Comparison of ENCODE assay signal across 8 mouse cellular contexts in genomic region chr17:31295892-31296781, GRCm38 (mm10). TPM values are rescaled to one million over a fixed set of nuclear protein-coding genes. Genes with fewer than 3 reads are reported as not detected.
DNase-seq lines count a peak whose midpoint lies in the region; ATAC-seq and TF ChIP-seq lines count a peak whose summit lies in the region.

No protein-coding gene starts in this region.

- H3K4me1 ChIP-seq in ES-E14 (ENCODE audit: control insufficient read depth in 2 of 2, insufficient read depth in 2 of 2, low read length in 2 of 2, poor library complexity in 1 of 2) = peaks cover 7 to 21% of the 10 kb centered on the region in 2 experiments
- H3K4me1 ChIP-seq in cerebellum, adult 2 months (ENCODE audit: control insufficient read depth, insufficient read depth, low read length) = peaks cover 3% of the 10 kb centered on the region
- peaks cover 20% of the 10 kb centered on the region for H3K4me1 ChIP-seq in forebrain, postnatal 0 days (ENCODE audit: insufficient read depth)
- H3K4me1 ChIP-seq in lung, postnatal 0 days (ENCODE audit: insufficient read depth, low read depth, low read length) = peaks cover 8% of the 10 kb centered on the region; the same call in 1 of the 2 replicates

- no peaks in the 10 kb centered on the region for H3K27me3 ChIP-seq in cerebellum, adult 2 months (ENCODE audit: control insufficient read depth, insufficient read depth, low read length)
- H3K27me3 ChIP-seq in forebrain, postnatal 0 days (ENCODE audit: insufficient read depth, low read length) = no peaks in the 10 kb centered on the region
- no peaks in the 10 kb centered on the region for H3K27me3 ChIP-seq in lung, postnatal 0 days (replicated peaks; ENCODE audit: insufficient read depth, low read length)

- ATAC-seq in forebrain, postnatal 0 days = peak; percentile 80
- peak; percentile 70 to 71 for ATAC-seq in hematopoietic stem cell, adult 5-6 weeks (replicated peaks in 1 of 2; ENCODE audit: insufficient read depth in 1 of 2, low FRiP score in 2 of 2, low TSS enrichment in 1 of 2, low read depth in 1 of 2, poor library complexity in 2 of 2, severe bottlenecking in 2 of 2)
- peak; percentile 84 for ATAC-seq in lung, postnatal 0 days

- H3K36me3 ChIP-seq in ES-E14 (ENCODE audit: control insufficient read depth, insufficient read depth, low read length, poor library complexity, severe bottlenecking) = no peaks in the 10 kb centered on the region
- H3K36me3 ChIP-seq in forebrain, postnatal 0 days (ENCODE audit: insufficient read depth) = no peaks in the 10 kb centered on the region
- no peaks in the 10 kb centered on the region for H3K36me3 ChIP-seq in lung, postnatal 0 days (ENCODE audit: insufficient read depth, low read length)

- H3K9me3 ChIP-seq in ES-E14 (ENCODE audit: control insufficient read depth, insufficient read depth, low read depth, low read length) = no peaks in the 10 kb centered on the region
- H3K9me3 ChIP-seq in forebrain, postnatal 0 days (ENCODE audit: low read length) = no peaks in the 10 kb centered on the region
- H3K9me3 ChIP-seq in lung, postnatal 0 days (ENCODE audit: low read length) = no peaks in the 10 kb centered on the region

- no peak for TF ChIP-seq EP300 in lung, postnatal 0 days (IDR thresholded peaks at IDR 0.05)

- no peak for TF ChIP-seq POLR2A in cerebellum, adult 2 months (IDR thresholded peaks at IDR 0.05; ENCODE audit: borderline replicate concordance, insufficient read depth, low read length)

- in situ Hi-C loops in ES-E14 (cut with MboI; ENCODE audit: low sequenced_read_pairs in 2 of 2, unreplicated experiment in 2 of 2) = no loop called here

- under 1% methylated on average over 68 of the region's 68 CpGs for WGBS in cerebellum, adult 2 months
- WGBS in forebrain, postnatal 0 days = 5% methylated on average over 67 of the region's 68 CpGs
- WGBS in lung, postnatal 0 days = under 1% methylated on average over 58 of the region's 68 CpGs

- peak overlapping the region; percentile 34; the same call in 1 of the 2 replicates for H3K27ac ChIP-seq in ES-E14 (ENCODE audit: insufficient read depth, low read depth, low read length, poor library complexity, severe bottlenecking)
- no peak overlapping the region for H3K27ac ChIP-seq in cerebellum, adult 2 months (ENCODE audit: insufficient read depth, low read length)
- peak overlapping the region; percentile 81 for H3K27ac ChIP-seq in forebrain, postnatal 0 days (ENCODE audit: low read depth, low read length)
- H3K27ac ChIP-seq in lung, postnatal 0 days (ENCODE audit: low read length) = peak overlapping the region; percentile 94

- no peak for DNase-seq in ES-E14 (ENCODE audit: low read depth, low spot score)
- DNase-seq in cerebellum, adult 2 months = peak; percentile 60 to 68
- peak; percentile 77 for DNase-seq in forebrain, postnatal 0 days
- DNase-seq in layer of hippocampus, postnatal 10 days (ENCODE audit: low spot score in 2 of 2) = peak; percentile 77 to 79
- peak; percentile 96 for DNase-seq in lung, postnatal 0 days (ENCODE audit: low spot score)
- DNase-seq in ovary, adult 18-20 months (ENCODE audit: low spot score) = peak; percentile 83
- peak; percentile 77 for DNase-seq in thymus, postnatal 0 days (ENCODE audit: low spot score)

- H3K4me2 ChIP-seq in forebrain, postnatal 0 days (ENCODE audit: low read depth) = peak overlapping the region; percentile 88
- H3K4me2 ChIP-seq in lung, postnatal 0 days (replicated peaks; ENCODE audit: low read depth, low read length) = peak overlapping the region; percentile 98

- H3K9ac ChIP-seq in ES-E14 (ENCODE audit: insufficient read depth, low read depth, low read length, poor library complexity, severe bottlenecking) = peak overlapping the region; percentile 73
- H3K9ac ChIP-seq in forebrain, postnatal 0 days = peak overlapping the region; percentile 67
- peak overlapping the region; percentile 24 for H3K9ac ChIP-seq in lung, postnatal 0 days (replicated peaks; ENCODE audit: low read depth)

- no peak; the same call in 1 of the 2 replicates for TF ChIP-seq CTCF in cerebellum, adult 2 months (IDR thresholded peaks at IDR 0.05; ENCODE audit: borderline replicate concordance, insufficient read depth, low read depth, low read length)
- TF ChIP-seq CTCF in forebrain, postnatal 0 days (IDR thresholded peaks at IDR 0.05; ENCODE audit: low read depth) = peak; percentile 9; the same call in 1 of the 2 replicates
- TF ChIP-seq CTCF in lung, postnatal 0 days (IDR thresholded peaks at IDR 0.05) = peak; percentile 30; the same call in 1 of the 2 replicates

- H3K4me3 ChIP-seq in ES-E14 (ENCODE audit: insufficient read depth in 1 of 2, low read depth in 1 of 2, low read length in 2 of 2, poor library complexity in 1 of 2, severe bottlenecking in 1 of 2) = peak overlapping the region; percentile 76 to 83
- H3K4me3 ChIP-seq in cerebellum, adult 2 months (replicated peaks; ENCODE audit: insufficient read depth, low read depth, low read length) = peak overlapping the region; percentile 67
- H3K4me3 ChIP-seq in forebrain, postnatal 0 days (ENCODE audit: low read depth, low read length) = peak overlapping the region; percentile 65
- H3K4me3 ChIP-seq in lung, postnatal 0 days (ENCODE audit: low read depth, low read length) = peak overlapping the region; percentile 67

TF ChIP-seq in ES-E14, 5 proteins besides CTCF, POLR2A, EP300 and RAD21:
- peak; percentile 33; the same call in 1 of the 2 replicates for TF ChIP-seq HCFC1 (IDR thresholded peaks at IDR 0.05; ENCODE audit: borderline replicate concordance, insufficient read depth, low read length)
- TF ChIP-seq CHD2 (IDR thresholded peaks at IDR 0.05; ENCODE audit: low read depth, low read length) = no peak
TF ChIP-seq in ES-E14: peak in this region for 1.

RNA-seq across cellular contexts. Expression of gene Slc37a1, which starts 9.5 kb away (rescaled TPM):
- total RNA-seq in ES-E14 (2012; rRNA removed) = 37.5 and 64.8 TPM in 2 replicates
- polyA plus RNA-seq in cerebellum, adult 2 months (2012; rRNA removed) = 6.1 and 7.8 TPM in 2 replicates
- 10.0 and 15.3 TPM in 2 replicates for total RNA-seq in forebrain, postnatal 0 days (2014; rRNA removed)
- 4.7 and 6.7 TPM in 2 replicates for polyA plus RNA-seq in forebrain, postnatal 0 days (2015; fragmentation: Nextera tagmentation; extraction: Ambion mirVana)
- 12.0 and 44.0 TPM in 2 replicates for total RNA-seq in hematopoietic stem cell, adult 5-6 weeks (2017)
- 1 to 10 TPM; 6.4 to 6.6 TPM for total RNA-seq in layer of hippocampus, postnatal 10 days (2021)
- polyA plus RNA-seq in lung, postnatal 0 days (2015; fragmentation: Nextera tagmentation; extraction: Ambion mirVana) = 25.2 and 33.9 TPM in 2 replicates
- 12.8 and 14.1 TPM in 2 replicates for polyA plus RNA-seq in thymus, postnatal 0 days (2015; fragmentation: Nextera tagmentation; extraction: Ambion mirVana)

RNA-seq across cellular contexts. Expression of gene Rsph1, which starts 19.0 kb away (rescaled TPM):
- total RNA-seq in ES-E14 (2012; rRNA removed) = 1.4 and 1.9 TPM in 2 replicates
- polyA plus RNA-seq in cerebellum, adult 2 months (2012; rRNA removed) = 2.7 and 3.7 TPM in 2 replicates
- 2.8 and 6.0 TPM in 2 replicates for total RNA-seq in forebrain, postnatal 0 days (2014; rRNA removed)
- 6.9 and 11.3 TPM in 2 replicates for polyA plus RNA-seq in forebrain, postnatal 0 days (2015; fragmentation: Nextera tagmentation; extraction: Ambion mirVana)
- 0.69 and 2.9 TPM in 2 replicates for total RNA-seq in hematopoietic stem cell, adult 5-6 weeks (2017)
- 10 to 100 TPM; 14.5 to 15.7 TPM for total RNA-seq in layer of hippocampus, postnatal 10 days (2021)
- 21.4 and 25.2 TPM in 2 replicates for polyA plus RNA-seq in lung, postnatal 0 days (2015; fragmentation: Nextera tagmentation; extraction: Ambion mirVana)
- 0.90 and 1.2 TPM in 2 replicates for polyA plus RNA-seq in thymus, postnatal 0 days (2015; fragmentation: Nextera tagmentation; extraction: Ambion mirVana)
